Mouse (Mus musculus) intestine, postnatal 0 days (tissue): ENCODE measurements around the gene Bud13. TPM values are rescaled to one million over a fixed set of nuclear protein-coding genes. Genes with fewer than 3 reads are reported as not detected.
"Not testable (repeated sequence)": the region's sequence is repeated elsewhere in the genome, so short reads cannot be mapped to it uniquely, and the experiment has no call there.

Experiments used
- ATAC-seq: fragments of 200-750 bp; cut with Nextera tagmentation; 2 replicates; pipeline ENCODE4 v1.8.0; 2017; ENCODE audit warnings: mild to moderate bottlenecking, moderate TSS enrichment, moderate library complexity
- H3K27ac ChIP-seq: fragments of 300-500 bp; sonication (generic); 2 replicates; pipeline ENCODE4 v1.5.1; 2014; ENCODE audit warnings: mild to moderate bottlenecking, low read depth, low read length, moderate library complexity
- H3K27me3 ChIP-seq: fragments of 300-500 bp; sonication (generic); replicated peaks from 2 replicates; pipeline ENCODE4 v1.6.1; 2014; ENCODE audit warnings: low read length, mixed read lengths; ENCODE audit not compliant: control insufficient read depth, insufficient read depth
- H3K36me3 ChIP-seq: fragments of 300-500 bp; sonication (generic); 2 replicates; pipeline ENCODE4 v1.6.1; 2014; ENCODE audit warnings: mild to moderate bottlenecking, moderate library complexity; ENCODE audit not compliant: control insufficient read depth, insufficient read depth
- H3K4me1 ChIP-seq: fragments of 300-500 bp; sonication (generic); replicated peaks from 2 replicates; pipeline ENCODE4 v1.6.1; 2014; ENCODE audit warnings: antibody characterized with exemption, low read length, mixed read lengths; ENCODE audit not compliant: control insufficient read depth, insufficient read depth
- H3K4me2 ChIP-seq: fragments of 300-500 bp; sonication (generic); replicated peaks from 2 replicates; pipeline ENCODE4 v1.6.1; 2014; ENCODE audit warnings: low read depth, mild to moderate bottlenecking, moderate library complexity
- H3K4me3 ChIP-seq: fragments of 300-500 bp; sonication (generic); 2 replicates; pipeline ENCODE4 v1.5.1; 2014; ENCODE audit warnings: low read depth, low read length
- H3K9ac ChIP-seq: fragments of 300-500 bp; sonication (generic); 2 replicates; pipeline ENCODE4 v1.6.1; 2014; ENCODE audit warnings: mild to moderate bottlenecking, low read depth, low read length
- H3K9me3 ChIP-seq: fragments of 300-500 bp; sonication (generic); 2 replicates; pipeline ENCODE4 v1.6.1; 2016; ENCODE audit warnings: mixed run types; ENCODE audit not compliant: control insufficient read depth
- CTCF ChIP-seq: sonication (generic); IDR thresholded peaks from 2 replicates; pipeline ENCODE4 v1.5.1; 2016; ENCODE audit warnings: low read depth, mild to moderate bottlenecking, control low read depth, antibody characterized with exemption, moderate library complexity
- WGBS: fragments of 180-500 bp; shearing (Covaris S2); extraction: QIAGEN DNeasy Blood & Tissue Kit; methylation state at CpG from one replicate; pipeline ENCODE4 v1.1.7; 2014; 5-methylcytosine and 5-hydroxymethylcytosine counted together
- polyA plus RNA-seq: library from polyadenylated mRNA; unstranded; fragments of >200 nt; fragmentation: Nextera tagmentation; extraction: Ambion mirVana; gene quantifications from 2 replicates; pipeline ENCODE4 v1.2.1, GENCODE M21; 2015

Bud13 gene
- polyA plus RNA-seq, 1 experiment from 2014 or later = 6.4 TPM

DNA sequence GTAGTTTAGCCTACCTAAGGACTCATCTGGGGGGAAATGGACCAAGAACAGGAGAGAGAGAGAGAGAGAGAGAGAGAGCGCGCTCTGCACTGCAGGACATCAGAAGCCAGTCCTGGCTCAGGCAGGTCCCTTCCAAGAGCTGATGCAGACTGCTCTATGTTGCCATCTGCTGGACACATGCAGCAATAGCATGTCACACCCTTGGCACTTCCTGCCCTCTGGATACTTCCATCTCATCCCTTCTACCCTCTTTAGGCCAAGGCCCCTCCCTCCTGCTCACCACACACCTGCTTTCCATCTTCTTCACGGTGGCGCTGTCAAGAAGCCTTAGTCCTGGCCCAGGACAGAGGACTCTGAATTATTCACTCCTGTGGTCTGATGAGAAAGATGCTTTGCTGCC lies 31.7 kb downstream of the Bud13 start:
- peak; percentile 99 for TF ChIP-seq CTCF
- Histone ChIP-seq H3K4me1 (no peaks in the 10 kb centered on the region), H3K4me3 (no peak overlapping the region), H3K9me3 (no peaks in the 10 kb centered on the region), H3K27ac (no peak overlapping the region), H3K27me3 (no peaks in the 10 kb centered on the region), H3K4me2 (no peak overlapping the region), H3K36me3 (no peaks in the 10 kb centered on the region), H3K9ac (no peak overlapping the region)
- 5% methylated on average over 4 of the region's 4 CpGs for WGBS
- peak; percentile 59; the same call in 1 of the 2 replicates for ATAC-seq

GRCm38 (mm10) chr9:46314921-46315320 lies 32.1 kb downstream of the Bud13 start:
- Histone ChIP-seq H3K4me3 (no peak overlapping the region), H3K36me3 (no peaks in the 10 kb centered on the region), H3K27me3 (no peaks in the 10 kb centered on the region), H3K9me3 (0 out of 2 replicates have a peak, but pooled peaks cover 3% of the 10 kb centered on the region), H3K9ac (no peak overlapping the region), H3K27ac (no peak overlapping the region), H3K4me2 (no peak overlapping the region), H3K4me1 (no peaks in the 10 kb centered on the region)
- ATAC-seq = no peak
- no peak for TF ChIP-seq CTCF
- WGBS = 49% methylated on average over 2 of the region's 2 CpGs

DNA sequence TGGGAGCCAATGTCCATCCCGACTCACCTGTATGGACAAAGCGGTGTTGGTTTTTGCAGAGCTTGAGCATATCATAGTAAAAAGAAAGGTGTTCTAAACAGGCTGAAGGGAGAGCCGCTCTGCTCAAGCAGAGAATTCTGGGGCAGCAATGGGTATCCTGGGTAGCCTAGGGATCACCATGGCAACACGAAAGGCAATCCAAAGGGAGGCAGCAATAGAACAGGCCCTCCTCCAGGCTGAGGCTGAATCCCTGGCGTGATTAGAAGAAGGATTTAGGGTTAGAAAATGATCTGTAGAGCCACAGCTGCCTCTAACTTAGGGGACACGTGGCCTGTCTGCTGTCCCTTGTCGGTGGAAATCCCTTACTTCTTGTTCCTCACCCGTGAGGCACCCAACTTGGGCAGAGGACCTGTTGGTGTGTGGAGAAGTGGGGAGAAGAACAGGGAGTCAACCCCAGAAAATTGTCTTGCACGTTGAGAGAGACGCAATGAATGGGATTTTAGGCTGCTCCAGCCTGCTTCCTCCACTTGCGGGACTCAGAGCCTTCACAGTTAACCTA lies 33.1 kb downstream of the Bud13 start:
- no peaks in the 10 kb centered on the region for H3K27me3 ChIP-seq
- H3K4me1 ChIP-seq = no peaks in the 10 kb centered on the region
- H3K27ac ChIP-seq = no peak overlapping the region
- 68% methylated on average over 11 of the region's 11 CpGs for WGBS
- no peak for ATAC-seq
- no peak for TF ChIP-seq CTCF
- no peak overlapping the region for H3K9ac ChIP-seq
- H3K4me3 ChIP-seq = no peak overlapping the region
- no peaks in the 10 kb centered on the region for H3K36me3 ChIP-seq
- H3K9me3 ChIP-seq = 0 out of 2 replicates have a peak, but pooled peaks cover 4% of the 10 kb centered on the region
- no peak overlapping the region for H3K4me2 ChIP-seq

DNA sequence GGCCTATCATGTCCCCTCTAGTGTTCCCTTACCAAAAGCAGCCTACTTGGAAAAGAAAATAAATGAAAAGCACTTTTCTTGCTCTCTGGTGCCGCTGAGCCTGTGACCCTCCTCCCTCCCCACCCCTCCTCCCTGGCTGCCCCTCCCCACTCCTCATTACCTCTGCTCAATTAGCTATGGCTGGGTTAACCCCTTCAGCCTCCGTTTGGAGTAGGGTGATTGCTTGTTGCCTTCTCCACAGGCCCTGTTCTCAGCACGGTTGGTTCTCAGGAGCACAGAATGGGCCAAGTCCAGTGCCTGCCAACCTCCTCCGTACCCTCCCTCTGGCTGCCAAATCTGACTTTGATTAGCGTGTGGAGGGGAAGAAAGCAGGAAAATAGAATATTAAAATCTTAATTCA lies 33.6 kb downstream of the Bud13 start:
- 47% methylated on average over 5 of the region's 5 CpGs for WGBS
- no peak overlapping the region for H3K9ac ChIP-seq
- no peak overlapping the region for H3K4me3 ChIP-seq
- no peak overlapping the region for H3K27ac ChIP-seq
- H3K36me3 ChIP-seq = no peaks in the 10 kb centered on the region
- TF ChIP-seq CTCF = no peak
- 0 out of 2 replicates have a peak, but pooled peaks cover 4% of the 10 kb centered on the region for H3K9me3 ChIP-seq
- no peaks in the 10 kb centered on the region for H3K27me3 ChIP-seq
- no peak for ATAC-seq
- no peak overlapping the region for H3K4me2 ChIP-seq
- no peaks in the 10 kb centered on the region for H3K4me1 ChIP-seq

DNA sequence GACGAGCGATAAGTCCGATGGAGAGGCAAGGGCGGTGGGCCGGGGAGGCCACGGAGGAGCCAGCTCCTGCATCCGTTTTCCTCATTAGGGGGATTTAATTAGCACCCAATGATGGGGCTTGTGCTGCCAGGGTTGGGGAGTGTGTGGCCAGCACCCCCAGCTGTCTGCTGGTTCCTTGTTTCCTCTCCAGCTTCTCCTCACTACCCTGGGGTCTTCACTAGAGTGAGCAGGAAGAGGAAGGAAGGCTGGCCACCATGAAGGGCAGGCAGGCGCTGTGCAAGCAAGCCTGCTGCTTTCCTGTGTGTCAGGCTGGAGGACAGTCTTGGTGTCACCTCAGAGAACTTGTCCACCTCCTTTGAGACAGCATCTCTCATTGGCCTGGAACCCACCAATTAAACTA lies 34.1 kb downstream of the Bud13 start:
- Histone ChIP-seq H3K36me3 (no peaks in the 10 kb centered on the region), H3K4me2 (no peak overlapping the region), H3K27me3 (no peaks in the 10 kb centered on the region), H3K9me3 (0 out of 2 replicates have a peak, but pooled peaks cover 4% of the 10 kb centered on the region), H3K9ac (no peak overlapping the region), H3K4me1 (no peaks in the 10 kb centered on the region), H3K27ac (no peak overlapping the region), H3K4me3 (no peak overlapping the region)
- no peak for ATAC-seq
- WGBS = 79% methylated on average over 8 of the region's 8 CpGs
- TF ChIP-seq CTCF = no peak

- no peak overlapping the region for H3K9ac ChIP-seq
- 0 out of 2 replicates have a peak, but pooled peaks have one; percentile 10 for TF ChIP-seq CTCF
- H3K27me3 ChIP-seq = no peaks in the 10 kb centered on the region
- no peak overlapping the region for H3K27ac ChIP-seq
- no peaks in the 10 kb centered on the region for H3K36me3 ChIP-seq
- 94% methylated on average over 3 of the region's 3 CpGs for WGBS
- no peak for ATAC-seq
- no peak overlapping the region for H3K4me2 ChIP-seq
- 0 out of 2 replicates have a peak, but pooled peaks cover 4% of the 10 kb centered on the region for H3K9me3 ChIP-seq
- no peak overlapping the region for H3K4me3 ChIP-seq
- no peaks in the 10 kb centered on the region for H3K4me1 ChIP-seq
Observed at GRCm38 (mm10) chr9:46317957-46318356, 35.1 kb downstream of the Bud13 start.

GRCm38 (mm10) chr9:46319886-46320285 lies 37.1 kb downstream of the Bud13 start, which contains the start of gene 4931429L15Rik:
Gene 4931429L15Rik (minus strand): TSS chr9:46319986.
- H3K27ac ChIP-seq, H3K4me3 ChIP-seq, H3K9me3 ChIP-seq, H3K9ac ChIP-seq, H3K4me2 ChIP-seq, H3K4me1 ChIP-seq, H3K27me3 ChIP-seq, ATAC-seq, H3K36me3 ChIP-seq: not testable (repeated sequence)
- 85% methylated on average over 6 of the region's 6 CpGs for WGBS
